9 mouse cellular contexts compared by ENCODE assay signal in the genomic region with DNA sequence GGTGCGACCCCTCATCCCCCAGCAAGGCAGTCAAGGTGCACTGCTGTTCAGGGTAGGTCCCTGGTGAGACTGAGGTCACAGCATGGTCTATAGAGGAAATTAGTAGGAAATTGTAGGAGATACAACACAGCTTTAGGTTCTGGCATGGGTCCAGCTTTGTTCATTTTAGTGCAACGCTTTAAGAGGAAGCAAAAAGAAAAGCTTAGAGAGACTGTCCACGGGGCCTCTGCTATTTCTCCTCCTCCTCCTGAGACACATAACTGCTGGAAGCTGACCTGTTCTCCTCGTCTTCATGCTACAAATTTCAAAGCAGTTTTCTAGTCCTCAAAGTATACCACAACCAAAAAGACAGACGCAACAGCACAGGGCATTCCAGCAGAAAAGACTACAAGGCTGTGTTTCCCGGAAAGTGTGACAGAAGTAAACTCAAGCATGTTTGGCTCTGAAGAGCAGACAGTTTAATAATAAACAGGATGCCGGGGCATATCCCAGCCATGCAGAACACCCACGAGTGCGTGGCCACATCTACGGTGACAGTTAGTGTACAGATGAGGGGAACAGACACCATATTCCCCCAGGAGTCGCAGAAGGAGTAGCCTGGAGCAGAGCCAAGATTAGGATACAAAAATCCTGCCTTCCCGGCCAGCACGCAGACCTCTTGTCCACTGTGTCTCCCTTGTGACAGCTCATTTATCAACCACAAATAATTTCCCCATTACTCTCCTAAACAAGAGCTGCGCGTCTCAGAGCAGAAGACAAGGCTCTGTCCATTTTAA. TPM values are rescaled to one million over a fixed set of nuclear protein-coding genes. Genes with fewer than 3 reads are reported as not detected.
DNase-seq lines count a peak whose midpoint lies in the region; ATAC-seq and TF ChIP-seq lines count a peak whose summit lies in the region.
"Had no signal": no experiment of that assay in that cellular context is flagged by ENCODE, and none has a peak within 500 bp of the region (broad histone marks: within the 10 kb centered on the region; RNA-seq: fewer than 3 reads in every experiment).

No protein-coding gene starts in this region.

- in situ Hi-C loops in Patski (cut with MboI; ENCODE audit: low pct_unique_long_range_greater_than_20kb), result no loop called here

- WGBS in intestine, postnatal 0 days, result 12% methylated on average over 15 of the region's 15 CpGs

- POLR2A ChIA-PET in Patski (lab: Charles Lee), result interaction anchor here (0.5 to 2.7 kb wide), 8 partner anchors 8 to 520 kb away, joined by 3 to 9 read pairs (median 4); partner anchors contain the start of gene Cnksr3

- peak; percentile 84 for ATAC-seq in Patski
- peak; percentile 35 for ATAC-seq in intestine, postnatal 0 days
- ATAC-seq in granulocyte monocyte progenitor cell, adult 5-6 weeks (replicated peaks; ENCODE audit: poor library complexity, severe bottlenecking), result no peak

- peak overlapping the region; percentile 77 for H3K27ac ChIP-seq in intestine, postnatal 0 days (ENCODE audit: low read depth, low read length)

- H3K4me1 ChIP-seq in intestine, postnatal 0 days (replicated peaks; ENCODE audit: control insufficient read depth, insufficient read depth, low read length), result peaks cover 10% of the 10 kb centered on the region

- no peaks in the 10 kb centered on the region for H3K27me3 ChIP-seq in Patski
- no peaks in the 10 kb centered on the region for H3K27me3 ChIP-seq in intestine, postnatal 0 days (replicated peaks; ENCODE audit: control insufficient read depth, insufficient read depth, low read length)

- CTCF ChIA-PET in Patski (lab: Charles Lee), result interaction anchor here (1.1 to 2.1 kb wide), 3 partner anchors 24 to 30 kb away, joined by 3 to 5 read pairs (median 5); no protein-coding TSS in a partner anchor

- H3K9me3 ChIP-seq in intestine, postnatal 0 days (ENCODE audit: control insufficient read depth), result no peaks in the 10 kb centered on the region

- H3K4me3 ChIP-seq in intestine, postnatal 0 days (ENCODE audit: low read depth, low read length), result peak overlapping the region; percentile 13; the same call in 1 of the 2 replicates
- H3K4me3 ChIP-seq: erythroblast, embryonic 14.5 days had no signal

- H3K4me2 ChIP-seq in intestine, postnatal 0 days (replicated peaks; ENCODE audit: low read depth), result peak overlapping the region; percentile 54

- no peak overlapping the region for H3K9ac ChIP-seq in intestine, postnatal 0 days (ENCODE audit: low read depth, low read length)

- peaks cover 7% of the 10 kb centered on the region; the same call in 1 of the 2 replicates for H3K36me3 ChIP-seq in intestine, postnatal 0 days (ENCODE audit: control insufficient read depth, insufficient read depth)

- TF ChIP-seq CTCF in Patski (IDR thresholded peaks at IDR 0.05), result no peak
- TF ChIP-seq CTCF in intestine, postnatal 0 days (IDR thresholded peaks at IDR 0.05; ENCODE audit: low read depth), result no peak

- peak; percentile 60 to 78 for DNase-seq in adrenal gland, adult (ENCODE audit: inconsistent age in 2 of 2, low spot score in 1 of 2)
- DNase-seq in adrenal gland, postnatal 25 days, result no peak
- DNase-seq in Patski (ENCODE audit: low read depth, low spot score), result peak; percentile 77
- peak; percentile 97 for DNase-seq in heart, adult 11 months
- peak; percentile 10 to 18 for DNase-seq in left cerebral cortex, adult 8-10 months (ENCODE audit: low spot score in 2 of 2)
- DNase-seq in lung, postnatal 36 days, result peak; percentile 63

RNA-seq across cellular contexts. Expression of gene Cnksr3, which starts 53.6 kb away (rescaled TPM):
- 13.9 and 15.3 TPM in 2 replicates for total RNA-seq in adrenal gland, postnatal 25 days (2021)
- polyA plus RNA-seq in Patski (2021), result 88.3 TPM
- 6.6 and 6.8 TPM in 2 replicates for polyA plus RNA-seq in intestine, postnatal 0 days (2015; fragmentation: Nextera tagmentation; extraction: Ambion mirVana)
- 1 to 10 TPM; 4.1 to 5.2 (median 4.6) TPM for total RNA-seq in left cerebral cortex, adult 8-10 months (2022)
- total RNA-seq in granulocyte monocyte progenitor cell, adult 5-6 weeks (2014; fragmentation: Nextera tagmentation), result 4.9 and 6.7 TPM in 2 replicates
- 3.2 and 3.7 TPM in 2 replicates for total RNA-seq in granulocyte monocyte progenitor cell, adult 5-6 weeks (2017)
